Mouse (Mus musculus): ENCODE results near the gene Dyrk1b.

GRCm38 (mm10) chr7:28159292-28159691 lies 20.0 kb upstream of the Dyrk1b start:
- TF ChIP-seq CTCF (IDR thresholded peaks at IDR 0.05; ENCODE audit: insufficient read depth, low read depth, low read length) = no peak
- no peak for TF ChIP-seq POLR2A (IDR thresholded peaks at IDR 0.05; ENCODE audit: insufficient read depth, low read depth, low read length)

Measured in olfactory bulb, adult 2 months (tissue).